Mouse (Mus musculus) kidney, embryonic 15.5 days (tissue): Measurements from ENCODE around the gene Syt10. TPM values are rescaled to one million over a fixed set of nuclear protein-coding genes. Genes with fewer than 3 reads are reported as not detected.
"Not testable (repeated sequence)": the region's sequence is repeated elsewhere in the genome, so short reads cannot be mapped to it uniquely, and the experiment has no call there.

ENCODE experiments used
- ATAC-seq: fragments of 200-750 bp; cut with Nextera tagmentation; replicated peaks from 2 replicates; pipeline ENCODE4 v1.8.0; 2017; ENCODE audit warnings: moderate TSS enrichment; ENCODE audit not compliant: low FRiP score
- H3K27ac ChIP-seq: fragments of 300-500 bp; sonication (generic); 2 replicates; pipeline ENCODE4 v1.5.1; 2015; ENCODE audit warnings: mild to moderate bottlenecking, inconsistent platforms
- H3K27me3 ChIP-seq: fragments of 300-500 bp; sonication (generic); 2 replicates; pipeline ENCODE4 v1.6.1; 2015; ENCODE audit warnings: inconsistent platforms
- H3K36me3 ChIP-seq: fragments of 300-500 bp; sonication (generic); 2 replicates; pipeline ENCODE4 v1.6.1; 2015; ENCODE audit warnings: inconsistent platforms
- H3K4me1 ChIP-seq: fragments of 300-500 bp; sonication (generic); 2 replicates; pipeline ENCODE4 v1.6.1; 2015; ENCODE audit warnings: inconsistent platforms
- H3K4me2 ChIP-seq: fragments of 300-500 bp; sonication (generic); 2 replicates; pipeline ENCODE4 v1.6.1; 2015; ENCODE audit warnings: moderate library complexity, mild to moderate bottlenecking, inconsistent platforms
- H3K4me3 ChIP-seq: fragments of 300-500 bp; sonication (generic); replicated peaks from 2 replicates; pipeline ENCODE4 v1.5.1; 2015; ENCODE audit warnings: mild to moderate bottlenecking, inconsistent platforms
- H3K9ac ChIP-seq: fragments of 300-500 bp; sonication (generic); 2 replicates; pipeline ENCODE4 v1.6.1; 2015; ENCODE audit warnings: mild to moderate bottlenecking, inconsistent platforms
- H3K9me3 ChIP-seq: fragments of 300-500 bp; sonication (generic); replicated peaks from 2 replicates; pipeline ENCODE4 v1.6.1; 2016; ENCODE audit warnings: inconsistent platforms
- WGBS: fragments of 180-500 bp; shearing (Covaris S2); methylation state at CpG from one replicate; pipeline ENCODE4 v1.1.7; 2015; ENCODE audit warnings: mixed read lengths; 5-methylcytosine and 5-hydroxymethylcytosine counted together
- microRNA-seq: library from miRNA; unstranded; fragments of <30 nt; microRNA quantifications from one replicate; pipeline ENCODE4, GENCODE M21; 2016
- polyA plus RNA-seq: library from polyadenylated mRNA; unstranded; fragments of >200 nt; fragmentation: Nextera tagmentation; extraction: Ambion mirVana; gene quantifications from 2 replicates; pipeline ENCODE4 v1.2.1, GENCODE M21; 2015

The Syt10 gene
- polyA plus RNA-seq = not detected in 2 replicates

GRCm38 (mm10) chr15:89841364-89842017 lies at the start of gene Syt10:
Gene Syt10 (minus strand): TSS chr15:89841860.
- peak within 1 kb of the TSS; percentile 50 for H3K4me3 ChIP-seq
- no peak within 1 kb of the TSS for H3K27ac ChIP-seq
- H3K36me3 ChIP-seq = no peaks in the 10 kb centered on the region
- peak within 1 kb of the TSS; percentile 92 for H3K4me2 ChIP-seq
- no peak within 1 kb of the TSS for H3K9ac ChIP-seq
- peaks cover 39% of the 10 kb centered on the region for H3K27me3 ChIP-seq
- peak; percentile 87 for ATAC-seq
- peaks cover 8% of the 10 kb centered on the region for H3K4me1 ChIP-seq
- H3K9me3 ChIP-seq = no peaks in the 10 kb centered on the region
- WGBS = 2% methylated on average over 53 of the region's 53 CpGs

GRCm38 (mm10) chr15:89883799-89884198 lies 42.1 kb upstream of the Syt10 start:
- H3K9me3 ChIP-seq = no peaks in the 10 kb centered on the region
- 90% methylated on average over 2 of the region's 2 CpGs for WGBS
- no peak overlapping the region for H3K4me3 ChIP-seq
- no peak overlapping the region for H3K4me2 ChIP-seq
- no peaks in the 10 kb centered on the region for H3K36me3 ChIP-seq
- ATAC-seq = no peak
- H3K4me1 ChIP-seq = no peaks in the 10 kb centered on the region
- H3K27me3 ChIP-seq = no peaks in the 10 kb centered on the region
- no peak overlapping the region for H3K9ac ChIP-seq
- no peak overlapping the region for H3K27ac ChIP-seq

- ATAC-seq = no peak
- Histone ChIP-seq H3K27me3 (no peaks in the 10 kb centered on the region), H3K4me3 (no peak overlapping the region), H3K4me2 (no peak overlapping the region), H3K9ac (no peak overlapping the region), H3K27ac (no peak overlapping the region), H3K36me3 (no peaks in the 10 kb centered on the region), H3K4me1 (no peaks in the 10 kb centered on the region), H3K9me3 (no peaks in the 10 kb centered on the region)
- 93% methylated on average over 2 of the region's 2 CpGs for WGBS
Measured at GRCm38 (mm10) chr15:89878981-89879380, 37.3 kb upstream of the Syt10 start.

- Histone ChIP-seq H3K9me3 (no peaks in the 10 kb centered on the region), H3K4me1 (no peaks in the 10 kb centered on the region), H3K4me2 (no peak overlapping the region), H3K27ac (no peak overlapping the region), H3K36me3 (no peaks in the 10 kb centered on the region), H3K4me3 (no peak overlapping the region), H3K9ac (no peak overlapping the region), H3K27me3 (no peaks in the 10 kb centered on the region)
- ATAC-seq = no peak
- 73% methylated on average over 10 of the region's 10 CpGs for WGBS
Measured at GRCm38 (mm10) chr15:89816098-89816497, 25.6 kb downstream of the Syt10 start.

DNA sequence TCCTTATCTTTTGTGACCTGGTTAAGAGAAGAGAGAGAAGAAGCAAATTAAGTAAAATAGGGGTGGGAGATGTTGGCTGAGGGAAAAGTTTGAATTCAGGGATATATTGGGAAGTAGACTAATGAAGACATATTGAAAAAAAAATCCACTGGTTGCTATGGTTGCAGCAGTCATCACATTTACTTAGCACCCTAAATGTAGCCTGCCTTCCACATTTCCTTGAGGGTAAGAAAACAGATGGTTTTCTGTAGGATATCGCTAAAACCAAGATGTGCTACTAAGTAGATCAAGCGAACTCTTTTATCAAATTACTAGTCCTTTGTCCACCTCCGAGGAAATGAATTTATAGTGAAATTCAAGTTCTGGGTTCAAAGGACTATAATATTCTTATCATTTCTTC lies 37.2 kb downstream of the Syt10 start:
- Histone ChIP-seq H3K27ac (no peak overlapping the region), H3K9ac (no peak overlapping the region), H3K27me3 (no peaks in the 10 kb centered on the region), H3K4me3 (no peak overlapping the region), H3K36me3 (no peaks in the 10 kb centered on the region), H3K4me1 (no peaks in the 10 kb centered on the region), H3K9me3 (no peaks in the 10 kb centered on the region), H3K4me2 (no peak overlapping the region)
- 93% methylated on average over 3 of the region's 3 CpGs for WGBS
- ATAC-seq = no peak

DNA sequence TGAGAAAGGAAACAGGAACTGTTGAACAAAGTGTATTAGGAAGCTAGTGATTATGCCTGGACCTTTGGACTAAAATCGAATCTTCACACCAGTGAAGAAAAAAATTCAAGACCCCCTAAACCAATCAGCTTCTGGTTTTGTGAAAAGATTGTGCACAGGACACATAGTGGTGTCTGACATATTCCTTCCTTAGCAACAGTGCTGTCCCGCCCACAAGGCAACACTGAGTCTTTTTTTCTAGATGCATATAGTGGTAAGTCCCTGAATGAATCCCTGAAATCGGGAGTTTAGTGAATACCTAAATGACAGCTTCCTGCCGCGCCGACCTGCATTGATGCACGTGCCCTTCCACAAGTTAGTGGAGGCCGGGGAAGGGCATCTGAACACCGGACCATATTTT lies 61.7 kb downstream of the Syt10 start:
- Histone ChIP-seq H3K4me3 (no peak overlapping the region), H3K27ac (no peak overlapping the region), H3K27me3 (no peaks in the 10 kb centered on the region), H3K9ac (no peak overlapping the region), H3K9me3 (no peaks in the 10 kb centered on the region), H3K36me3 (no peaks in the 10 kb centered on the region), H3K4me2 (no peak overlapping the region), H3K4me1 (no peaks in the 10 kb centered on the region)
- ATAC-seq = no peak
- 74% methylated on average over 9 of the region's 9 CpGs for WGBS

DNA sequence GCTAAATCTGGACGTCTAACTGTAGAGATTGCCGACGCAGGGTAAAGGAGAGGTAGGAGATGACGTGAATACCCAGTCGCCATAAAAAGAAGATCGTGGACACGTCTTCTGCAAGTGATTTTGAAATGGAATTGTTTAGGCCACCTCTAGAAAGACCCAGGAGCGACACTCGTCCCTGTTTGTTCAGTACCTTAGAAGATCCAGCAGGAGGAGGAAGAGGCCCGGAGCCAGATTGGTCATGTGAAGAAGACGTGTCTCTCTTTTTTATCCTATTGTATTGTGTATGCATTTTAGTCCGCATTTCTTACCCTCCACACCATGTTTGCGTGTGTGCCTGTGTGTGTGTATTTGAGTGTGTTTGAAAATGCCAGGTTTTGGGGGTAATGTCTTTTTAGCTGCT lies 75.6 kb downstream of the Syt10 start:
- H3K4me1 ChIP-seq, H3K4me3 ChIP-seq, H3K9ac ChIP-seq, ATAC-seq, H3K27me3 ChIP-seq, H3K27ac ChIP-seq, H3K4me2 ChIP-seq, H3K9me3 ChIP-seq, H3K36me3 ChIP-seq: not testable (repeated sequence)
- WGBS = 87% methylated on average over 10 of the region's 13 CpGs

DNA sequence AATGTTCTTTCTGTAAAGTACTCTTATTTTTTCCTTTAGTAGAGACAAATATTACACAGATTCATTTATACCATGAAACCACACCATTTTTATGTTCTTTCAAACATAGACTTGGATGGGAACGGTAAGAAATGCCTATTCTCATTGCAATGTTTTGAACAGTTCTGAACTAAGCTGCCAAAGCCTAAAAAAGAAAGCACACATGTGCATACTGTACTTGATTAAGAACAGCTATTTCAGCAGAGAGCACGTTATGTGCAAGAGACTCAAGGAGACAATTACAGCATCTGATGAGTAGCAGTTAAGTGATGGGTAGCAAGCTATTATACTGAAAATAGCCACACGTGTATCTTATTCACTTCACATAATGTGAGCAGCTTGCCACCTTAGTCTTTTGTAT lies 108.0 kb downstream of the Syt10 start:
- Histone ChIP-seq H3K27ac (no peak overlapping the region), H3K4me3 (no peak overlapping the region), H3K27me3 (no peaks in the 10 kb centered on the region), H3K4me1 (no peaks in the 10 kb centered on the region), H3K36me3 (no peaks in the 10 kb centered on the region), H3K9ac (no peak overlapping the region), H3K4me2 (no peak overlapping the region), H3K9me3 (no peaks in the 10 kb centered on the region)
- 85% methylated on average over 3 of the region's 3 CpGs for WGBS
- no peak for ATAC-seq

Small RNA genes within 50 kb of the gene (microRNA-seq; reads per million reads assigned to microRNA genes)
- not detected for gene Gm24643

Other genes starting within 250 kb of the Syt10 start
- gene Rabl2, start 249.9 kb downstream of the Syt10 start, polyA plus RNA-seq = 53.9 and 55.9 TPM in 2 replicates